Mouse (Mus musculus) naive thymus-derived CD4-positive, alpha-beta T cell, adult 5 months (primary cell): ENCODE data around the gene Scnm1. TPM values are rescaled to one million over a fixed set of nuclear protein-coding genes. Genes with fewer than 3 reads are reported as not detected.

ENCODE experiments used
- polyA plus RNA-seq: library from polyadenylated mRNA; unstranded; fragments of 100-300 nt; shearing (Covaris generic); gene quantifications from one replicate; pipeline ENCODE4 v1.2.1, GENCODE M21; 2017

Gene Scnm1
- polyA plus RNA-seq = 86.6 TPM

GRCm38 (mm10) chr3:95133680-95134101 lies at the start of gene Scnm1, which contains the start of gene Lysmd1:
Scnm1 (minus strand) TSS chr3:95134011.
Lysmd1 (plus strand) TSS chr3:95134088.

GRCm38 (mm10) chr3:95159987-95160963 lies 26.5 kb upstream of the Scnm1 start, which contains the start of gene Sema6c:
Sema6c (plus strand) TSS chr3:95160457.

GRCm38 (mm10) chr3:95141952-95142616 lies 8.3 kb upstream of the Scnm1 start, which contains the start of gene Tnfaip8l2:
Tnfaip8l2 (minus strand) TSS chr3:95142360.

GRCm38 (mm10) chr3:95124246-95124645 lies 9.6 kb downstream of the Scnm1 start, which contains the start of gene Tmod4:
Tmod4 (plus strand) TSS chr3:95124476.

GRCm38 (mm10) chr3:95110911-95111726 lies 22.7 kb downstream of the Scnm1 start, which contains the start of gene Vps72:
Vps72 (plus strand) TSS chr3:95111022.

GRCm38 (mm10) chr3:95106338-95107117 lies 27.3 kb downstream of the Scnm1 start, which contains the start of gene Pip5k1a:
Pip5k1a (minus strand) TSS chr3:95106930.

Other genes starting within 250 kb of the Scnm1 start
- 270 TPM for gene Psmb4, start 247.1 kb downstream of the Scnm1 start, polyA plus RNA-seq
- gene Selenbp1, start 201.0 kb downstream of the Scnm1 start, polyA plus RNA-seq = 2.3 TPM
- 10.3 TPM for gene Rfx5, start 179.9 kb downstream of the Scnm1 start, polyA plus RNA-seq
- gene Pi4kb, start 159.3 kb downstream of the Scnm1 start, polyA plus RNA-seq = 19.5 TPM
- gene Zfp687, start 118.6 kb downstream of the Scnm1 start, polyA plus RNA-seq = 51.6 TPM
- gene Psmd4, start 91.4 kb downstream of the Scnm1 start, polyA plus RNA-seq = 282 TPM
- gene Pip5k1a, start 27.1 kb downstream of the Scnm1 start, polyA plus RNA-seq = 47.5 TPM
- 87.8 TPM for gene Vps72, start 23.0 kb downstream of the Scnm1 start, polyA plus RNA-seq
- 1.5 TPM for gene Tmod4, start 9.5 kb downstream of the Scnm1 start, polyA plus RNA-seq
- gene Lysmd1, start 77 bp upstream of the Scnm1 start, polyA plus RNA-seq = 34.5 TPM
- 252 TPM for gene Tnfaip8l2, start 8.3 kb upstream of the Scnm1 start, polyA plus RNA-seq
- gene Sema6c, start 26.4 kb upstream of the Scnm1 start, polyA plus RNA-seq = 2.3 TPM
- gene Gabpb2, start 83.9 kb upstream of the Scnm1 start, polyA plus RNA-seq = 23.9 TPM
- gene Cdc42se1, start 94.7 kb upstream of the Scnm1 start, polyA plus RNA-seq = 260 TPM
- gene Mllt11, start 98.2 kb upstream of the Scnm1 start, polyA plus RNA-seq = 5.6 TPM
- gene Gm128, start 107.6 kb upstream of the Scnm1 start, polyA plus RNA-seq = 0.70 TPM
- not detected for gene Bnipl, start 117.2 kb upstream of the Scnm1 start, polyA plus RNA-seq
- 25.6 TPM for gene Mindy1, start 147.3 kb upstream of the Scnm1 start, polyA plus RNA-seq
- 5.3 TPM for gene Prune1, start 148.1 kb upstream of the Scnm1 start, polyA plus RNA-seq
- not detected for gene Anxa9, start 173.2 kb upstream of the Scnm1 start, polyA plus RNA-seq
- gene Cers2, start 180.8 kb upstream of the Scnm1 start, polyA plus RNA-seq = 241 TPM
- 28.4 TPM for gene Setdb1, start 223.2 kb upstream of the Scnm1 start, polyA plus RNA-seq